Mouse (Mus musculus): ENCODE data around the gene Aff3.

Gene Aff3

DNA sequence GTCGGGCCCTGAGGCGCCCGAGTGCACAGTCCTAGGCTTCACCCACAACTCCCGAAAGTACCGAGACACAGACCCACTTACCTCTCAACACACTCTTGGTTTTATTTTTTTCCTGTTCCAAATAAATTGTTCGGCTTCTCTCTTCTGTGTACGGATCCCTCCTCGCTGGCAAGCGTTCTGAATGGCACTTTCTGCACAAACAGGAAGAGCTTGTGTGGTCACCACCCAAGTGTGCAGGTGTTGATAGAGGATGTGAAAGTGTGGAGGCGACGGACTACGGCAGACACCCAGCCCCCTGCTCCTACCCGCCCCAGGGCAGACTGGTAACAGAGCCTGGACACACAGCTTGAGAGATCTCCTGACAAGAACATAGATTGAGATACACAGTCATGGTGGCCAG is at the start of gene Aff3:
Gene Aff3 (minus strand): TSS at position 179 of the 400 bp plus-strand sequence.
- DNase-seq (ENCODE audit: low read depth, low spot score): peak; percentile 31

DNA sequence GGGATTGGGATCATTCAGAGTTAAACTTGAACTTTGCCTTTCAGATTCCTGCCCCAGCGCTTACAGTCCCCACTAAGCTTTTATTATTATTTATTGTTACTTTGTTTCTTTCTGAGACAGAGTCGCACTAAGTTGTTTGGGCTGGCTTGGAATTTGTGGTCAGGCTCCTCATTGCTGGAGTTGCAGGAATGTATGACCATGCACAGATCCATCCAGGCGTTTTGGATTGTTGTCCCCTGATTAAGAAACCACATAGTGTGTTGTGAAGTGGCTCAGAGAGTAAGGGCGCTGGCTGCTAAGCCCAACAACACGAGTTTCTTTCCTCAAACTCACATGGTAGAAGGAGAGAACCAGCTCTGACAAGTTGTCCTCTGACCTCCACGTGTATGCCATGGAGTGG is 35.9 kb upstream of the Aff3 start:
- DNase-seq (ENCODE audit: low read depth, low spot score): no peak

DNA sequence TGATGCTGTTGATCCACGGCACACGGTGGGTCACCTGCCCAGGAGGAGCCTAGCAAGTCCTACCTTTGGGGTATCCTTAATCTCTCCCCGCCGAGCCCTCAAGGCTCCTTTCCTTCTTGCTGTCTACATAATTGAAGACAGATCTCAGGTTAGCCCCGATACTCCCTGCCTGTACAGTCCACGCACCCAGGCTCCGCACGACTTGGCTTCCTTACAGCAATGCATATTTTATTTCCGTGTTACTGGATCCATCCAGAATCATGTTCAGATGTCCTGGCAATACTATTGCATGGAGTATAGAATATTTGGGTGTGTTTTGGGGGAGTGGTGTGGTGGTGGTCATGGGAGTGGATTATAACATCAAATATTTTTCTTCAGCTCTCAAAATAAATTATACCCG is 34.5 kb upstream of the Aff3 start:
- no peak for DNase-seq (ENCODE audit: low read depth, low spot score)

DNA sequence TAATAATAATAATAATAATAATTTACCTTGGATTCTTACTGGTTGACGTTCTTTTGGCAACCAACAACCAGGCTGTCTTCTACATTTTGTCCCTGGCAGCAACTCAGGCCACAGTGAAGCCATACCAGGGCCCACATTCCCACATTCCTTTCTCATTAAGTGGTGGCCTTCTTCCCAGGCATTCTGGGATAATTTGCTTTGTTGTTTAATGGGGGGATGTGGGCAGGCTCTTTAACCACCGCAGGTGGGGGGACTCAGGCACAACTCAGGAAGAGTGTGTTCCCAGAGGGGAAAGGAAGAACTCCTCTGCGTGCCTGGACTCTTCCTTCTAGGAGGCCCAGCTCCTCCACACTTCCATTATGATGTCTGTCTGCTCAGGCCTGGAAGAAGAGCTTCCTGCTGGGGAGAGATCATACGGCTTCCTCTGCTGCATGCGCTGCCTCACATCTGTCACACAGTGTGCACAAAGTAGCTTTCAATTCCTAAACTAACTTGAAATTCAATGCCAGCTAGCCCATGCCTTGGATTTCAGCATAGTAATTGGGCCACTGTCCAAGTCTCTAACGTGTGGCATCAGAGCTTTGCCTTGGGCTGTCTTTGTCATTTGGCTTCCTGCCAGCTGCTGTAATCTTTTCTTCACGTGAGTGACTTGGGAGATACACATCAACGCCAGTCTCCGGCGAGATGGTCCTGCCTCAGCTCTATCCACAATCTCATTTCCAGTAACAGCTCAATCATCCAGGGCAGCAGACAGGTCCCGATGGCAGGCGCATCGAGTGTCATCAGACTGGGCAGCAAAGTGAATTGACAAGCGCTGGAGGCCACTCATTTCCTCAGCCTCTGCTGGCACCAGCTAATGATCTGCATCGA is 31.3 kb upstream of the Aff3 start:
- no peak for DNase-seq (ENCODE audit: low read depth, low spot score)

DNA sequence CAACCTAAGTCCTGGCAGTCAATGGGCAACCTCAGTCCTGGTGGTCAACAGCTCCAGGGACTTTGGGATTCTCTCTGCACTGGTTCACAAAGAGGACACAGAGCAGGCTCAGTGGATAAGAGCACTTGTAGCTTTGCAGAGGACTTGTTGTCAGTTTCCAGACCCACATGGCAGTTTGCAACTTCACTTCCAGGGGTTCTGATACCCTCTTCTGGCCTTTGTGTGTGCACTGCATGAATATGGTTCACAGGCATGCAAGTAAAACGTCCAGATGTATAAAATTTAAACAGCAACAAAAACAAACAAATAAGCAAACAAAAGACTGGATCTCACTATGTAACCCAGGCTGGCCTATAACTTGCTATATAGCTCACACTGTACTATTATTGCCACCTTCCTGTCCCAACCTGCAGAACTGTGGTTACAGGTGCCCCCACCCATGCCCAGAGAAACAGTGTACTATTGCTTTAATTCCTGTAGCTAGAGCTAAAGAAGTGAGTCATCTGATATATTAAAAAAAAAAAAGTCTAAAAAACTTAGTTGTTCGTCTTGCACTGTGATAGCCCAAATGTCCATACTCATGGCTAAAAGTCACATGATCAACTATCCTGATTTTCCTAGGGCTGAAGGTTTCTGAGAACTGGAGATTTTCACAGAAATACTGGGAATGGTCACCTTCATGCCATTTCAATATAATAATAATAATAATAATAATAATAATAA is 30.5 kb upstream of the Aff3 start:
- no peak for DNase-seq (ENCODE audit: low read depth, low spot score)

DNA sequence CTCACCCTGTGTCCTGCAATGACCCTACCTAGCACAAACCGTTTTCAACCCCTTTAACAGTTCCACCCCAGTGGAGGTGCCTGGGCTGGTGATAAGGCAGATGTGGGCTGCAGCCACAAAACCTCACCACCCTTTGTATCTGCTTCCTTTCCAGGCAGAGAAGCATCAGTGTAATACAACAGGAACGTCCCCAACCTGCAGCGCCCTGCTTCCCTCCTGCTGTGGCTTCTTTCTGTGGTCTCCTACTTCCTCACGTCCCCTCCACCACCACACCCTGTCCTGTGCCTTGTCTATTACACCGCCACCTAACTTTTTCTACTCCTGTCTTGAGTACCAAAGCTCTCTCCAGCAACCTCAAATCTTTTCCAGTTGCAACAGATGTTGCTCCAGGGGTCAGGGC is 29.4 kb upstream of the Aff3 start:
- DNase-seq (ENCODE audit: low read depth, low spot score): peak; percentile 3

DNA sequence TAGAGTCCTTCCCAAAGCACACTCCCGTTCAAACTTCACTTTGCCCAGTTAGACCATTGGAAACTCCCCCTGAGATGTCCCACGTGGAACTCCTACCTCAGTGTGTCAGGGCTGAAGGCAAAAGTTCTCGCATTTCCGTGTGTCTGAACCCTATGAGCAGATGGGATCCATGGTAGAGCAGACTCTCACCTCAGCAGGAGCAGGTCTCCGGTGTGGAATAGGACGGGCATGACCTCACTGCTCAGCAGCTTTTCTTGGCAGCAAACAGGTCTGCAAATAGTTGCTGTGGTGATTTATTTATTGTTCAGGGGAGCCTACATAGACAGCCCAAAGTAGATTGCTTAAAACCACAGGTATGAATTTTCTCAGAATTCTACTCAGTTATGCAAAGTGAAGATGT is 25.7 kb upstream of the Aff3 start:
- DNase-seq (ENCODE audit: low read depth, low spot score): no peak

DNA sequence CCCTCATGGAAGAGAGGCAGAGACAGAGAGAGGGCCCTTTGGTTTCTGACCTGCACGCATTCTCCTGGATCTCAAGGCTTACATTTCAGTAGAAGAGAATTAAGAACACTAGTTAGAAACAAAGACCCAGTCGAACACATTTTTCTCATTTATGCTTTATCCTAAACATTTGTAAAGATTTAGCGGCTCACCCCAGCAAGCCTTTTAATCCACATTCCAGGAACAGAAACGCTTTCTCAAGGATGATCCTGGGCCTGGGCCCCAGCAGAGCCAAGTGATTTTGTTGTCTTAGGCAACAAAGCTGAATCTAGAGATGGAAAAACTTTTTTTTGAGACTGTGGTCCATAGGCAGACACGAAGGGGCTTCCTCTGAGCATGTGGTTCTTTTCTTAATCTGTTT is 23.5 kb upstream of the Aff3 start:
- DNase-seq (ENCODE audit: low read depth, low spot score): no peak

DNA sequence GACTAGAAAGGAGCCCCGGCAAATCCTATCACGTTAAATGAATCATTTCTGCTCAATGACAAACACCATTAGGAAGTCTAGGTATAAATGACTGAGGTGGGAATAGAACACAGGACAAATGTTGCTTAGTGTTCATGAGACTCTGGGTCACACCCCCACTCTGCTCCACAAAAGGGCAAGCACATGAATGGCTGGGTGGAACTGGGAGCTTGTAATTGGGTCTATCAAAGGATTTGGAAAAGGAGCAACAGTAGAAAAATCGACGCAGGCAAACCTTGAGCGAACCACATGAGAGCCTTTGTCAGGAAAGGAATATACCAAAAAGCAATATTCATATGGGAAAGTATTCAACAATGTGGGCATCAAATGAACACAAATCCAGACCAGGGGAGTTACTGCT is 21.0 kb upstream of the Aff3 start:
- DNase-seq (ENCODE audit: low read depth, low spot score): no peak

DNA sequence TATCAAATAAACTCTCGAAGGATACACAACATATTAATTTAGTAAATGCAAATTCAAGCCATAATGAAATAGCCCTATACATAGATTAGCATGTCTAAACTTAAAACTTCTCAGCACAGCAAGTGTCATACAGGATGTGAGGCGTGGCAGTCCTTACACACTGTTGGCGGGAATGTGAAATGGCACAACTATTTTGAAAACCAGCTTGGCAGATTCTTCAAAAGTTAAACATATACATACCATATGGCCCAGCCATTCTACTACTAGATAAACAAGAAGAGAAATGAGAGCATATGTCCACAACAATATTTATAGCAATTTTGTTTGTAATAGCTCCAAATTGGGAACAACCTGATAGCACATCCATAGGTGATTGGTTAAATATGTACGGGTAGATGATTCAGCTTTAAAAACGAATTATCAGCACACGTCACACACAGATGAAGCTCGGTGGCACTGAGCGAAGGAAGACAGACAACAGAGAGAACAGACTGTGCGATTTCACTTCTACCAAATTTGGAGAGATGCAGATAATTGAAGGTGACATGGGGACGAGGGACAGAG is 18.5 kb upstream of the Aff3 start:
- no peak for DNase-seq (ENCODE audit: low read depth, low spot score)

DNA sequence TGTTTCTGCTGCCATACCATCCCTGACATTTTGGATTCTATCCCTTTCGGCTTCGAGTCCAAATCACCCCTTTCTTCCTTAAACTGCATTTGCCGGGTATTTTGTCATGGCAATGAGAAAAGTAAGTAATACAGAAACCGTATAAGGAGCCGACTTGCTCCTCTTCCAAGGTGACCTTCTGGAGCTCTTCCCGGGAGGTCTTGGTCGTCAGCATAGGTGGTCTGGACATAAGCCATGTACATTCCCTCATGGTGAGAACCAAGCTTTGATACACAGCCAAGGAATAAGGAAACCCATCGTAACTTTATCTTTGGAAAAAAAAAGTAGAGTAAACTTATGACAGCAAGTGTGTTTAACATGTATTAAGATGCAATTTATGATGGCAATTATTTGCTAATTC is 15.1 kb upstream of the Aff3 start:
- no peak for DNase-seq (ENCODE audit: low read depth, low spot score)

DNA sequence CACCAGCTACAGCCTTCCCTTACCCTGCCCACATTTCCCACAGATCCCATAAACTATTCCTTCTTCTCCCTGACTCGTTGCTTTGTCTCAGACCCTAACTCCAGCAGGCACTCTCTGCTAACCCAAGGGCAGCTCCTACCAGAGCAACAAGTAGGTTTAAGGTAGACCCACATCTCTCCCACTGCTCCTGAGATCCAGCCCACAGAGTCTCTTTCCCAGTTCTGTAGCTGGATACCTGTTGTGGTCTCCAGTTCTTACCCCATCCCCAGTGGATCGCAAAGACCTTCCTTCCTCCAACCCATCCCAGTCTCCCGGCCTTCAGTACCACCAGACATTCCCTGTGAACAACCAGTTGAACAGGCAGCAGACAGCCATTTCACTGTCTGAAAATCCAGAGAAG is 7.0 kb upstream of the Aff3 start:
- no peak for DNase-seq (ENCODE audit: low read depth, low spot score)

DNA sequence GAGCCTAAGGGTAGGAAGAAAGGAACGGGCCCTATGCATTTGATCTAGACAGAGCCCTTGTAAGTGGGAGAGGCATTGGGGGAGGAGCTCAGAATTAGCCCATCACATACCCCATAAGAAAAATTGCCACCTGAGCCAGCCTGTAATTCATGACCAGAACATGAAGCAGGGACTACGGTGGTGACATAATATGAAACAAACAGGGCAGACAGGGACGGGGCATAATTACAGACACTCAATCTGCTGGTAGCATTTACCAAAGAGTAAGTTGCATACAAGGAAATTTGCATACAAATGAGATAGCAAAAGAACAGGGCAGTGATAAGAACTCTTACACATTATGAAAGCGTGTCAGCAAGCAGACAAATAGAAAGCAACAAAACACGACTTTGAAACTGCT is 6.3 kb upstream of the Aff3 start:
- DNase-seq (ENCODE audit: low read depth, low spot score): no peak

DNA sequence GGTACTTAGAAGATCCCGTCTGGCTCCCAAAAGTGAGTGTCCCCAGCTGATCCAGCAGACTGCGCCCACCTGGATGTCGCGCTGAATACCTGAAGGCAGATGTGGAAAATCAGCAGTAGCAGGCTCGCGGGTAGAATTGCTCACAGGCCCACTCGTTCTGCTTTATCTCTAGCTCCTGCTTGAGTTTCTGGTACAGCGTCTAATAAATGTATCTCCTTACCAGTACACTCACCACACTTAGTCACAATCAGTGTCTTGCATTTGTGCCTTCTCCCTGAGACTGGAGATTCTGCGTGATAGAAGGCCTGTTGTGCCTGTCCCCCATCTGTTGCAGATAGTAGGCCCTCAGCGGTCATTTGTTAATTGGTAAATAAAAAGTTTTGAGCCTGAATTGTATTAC is 3.6 kb upstream of the Aff3 start:
- DNase-seq (ENCODE audit: low read depth, low spot score): no peak

DNA sequence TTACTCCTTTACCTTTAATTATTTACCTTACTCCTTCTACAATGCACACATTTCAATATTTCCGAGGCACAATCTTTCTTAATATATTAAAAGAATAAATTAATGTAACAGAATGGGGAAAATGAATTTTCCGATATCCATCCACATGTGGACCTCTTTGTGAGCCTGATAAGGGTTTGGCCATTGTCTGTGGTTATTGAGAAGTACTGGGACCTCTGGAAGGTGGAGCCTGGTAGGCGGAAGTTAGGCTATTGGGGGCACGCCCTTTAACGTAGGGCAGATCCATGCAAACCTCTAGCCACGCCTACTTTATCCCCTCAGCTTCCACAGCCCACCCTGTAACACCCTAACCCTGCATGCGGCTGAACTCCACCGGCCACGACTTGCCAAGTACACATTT is 3.1 kb upstream of the Aff3 start:
- DNase-seq (ENCODE audit: low read depth, low spot score): no peak

DNA sequence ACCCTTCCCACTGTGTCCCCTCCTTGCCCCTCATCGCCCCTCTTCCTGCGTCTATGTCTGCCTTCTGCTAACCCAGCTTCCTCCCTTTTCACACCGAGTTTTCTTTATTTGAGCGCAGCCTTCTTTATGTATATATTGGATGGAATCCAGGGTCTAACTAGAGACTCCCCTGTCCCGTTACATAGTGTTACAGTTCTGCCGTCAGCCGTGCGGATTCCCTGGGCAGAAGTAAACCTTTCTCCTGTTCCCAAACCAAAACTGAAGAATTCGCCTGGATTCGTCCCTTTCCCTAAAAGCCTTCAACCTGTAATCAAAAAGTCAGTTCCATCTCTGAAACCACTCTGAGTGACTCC is 2.0 kb upstream of the Aff3 start:
- DNase-seq (ENCODE audit: low read depth, low spot score): no peak

DNA sequence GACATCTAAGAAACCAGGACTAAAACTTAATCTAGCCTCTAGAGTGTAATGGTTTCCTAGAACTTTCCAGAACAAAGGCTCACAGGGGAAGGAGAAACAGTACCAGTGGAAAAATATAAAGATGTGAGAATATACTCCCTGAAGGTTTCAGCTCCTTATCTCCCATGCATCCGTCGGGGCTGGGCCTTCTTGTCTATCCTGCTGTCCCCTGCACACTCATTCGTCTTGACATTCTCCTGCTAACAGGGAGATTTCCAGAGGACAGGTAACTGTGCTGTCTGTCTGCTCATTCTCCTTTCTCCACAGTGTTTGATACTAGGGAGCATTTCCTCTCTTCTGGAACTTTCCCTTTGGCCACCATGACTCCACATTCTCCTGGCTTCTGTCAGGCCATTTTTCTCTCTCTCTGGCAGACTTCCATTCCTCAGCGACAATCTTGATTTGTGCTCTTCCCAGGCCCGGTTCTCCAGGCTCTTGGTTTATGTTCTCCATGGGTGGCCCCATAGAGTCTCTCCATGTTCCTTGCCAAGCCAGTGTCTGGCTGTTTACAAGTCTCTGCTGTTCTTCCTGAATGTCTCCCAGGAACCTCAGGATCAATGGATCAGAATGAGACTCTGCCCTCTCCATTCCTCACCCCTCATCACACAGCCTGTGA is 1.5 kb upstream of the Aff3 start:
- no peak for DNase-seq (ENCODE audit: low read depth, low spot score)

DNA sequence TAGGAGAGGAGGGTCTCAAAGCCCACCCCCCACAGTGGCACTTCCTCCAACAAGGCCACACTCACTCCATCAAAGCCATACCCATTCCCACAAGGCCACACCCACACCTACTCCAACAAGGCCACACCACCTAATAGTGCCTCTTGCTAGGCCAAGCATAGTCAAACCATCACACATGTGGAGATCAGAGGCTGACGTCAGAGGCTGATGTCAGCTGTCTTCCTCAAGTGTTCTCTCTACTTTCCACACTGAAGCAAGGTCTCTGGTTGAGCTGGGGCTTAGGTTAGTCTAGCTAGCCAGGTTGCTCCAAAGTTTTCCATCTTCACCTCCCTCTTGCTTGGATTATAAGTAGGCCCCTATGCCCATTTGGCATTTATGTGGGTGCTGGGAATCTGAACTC is 856 bp upstream of the Aff3 start:
- no peak for DNase-seq (ENCODE audit: low read depth, low spot score)

DNA sequence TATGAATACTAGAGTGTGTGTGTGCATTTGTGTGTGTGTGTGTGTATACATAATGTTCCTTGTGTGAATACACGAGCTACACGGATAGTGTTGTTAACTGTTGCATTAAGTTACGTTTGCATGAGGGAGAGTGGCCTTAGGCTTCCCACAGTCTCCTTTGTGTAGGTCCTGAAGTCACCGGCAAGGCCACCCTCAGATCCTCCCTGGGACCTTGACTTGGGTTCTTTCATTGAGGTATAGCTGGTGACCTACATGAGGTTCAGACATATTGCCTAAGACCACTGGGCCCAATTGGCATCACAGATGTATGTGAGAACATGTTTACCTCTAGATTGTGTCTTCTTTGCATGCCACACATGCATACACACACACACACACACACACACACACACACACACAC is 494 bp downstream of the Aff3 start:
- DNase-seq (ENCODE audit: low read depth, low spot score): no peak

DNA sequence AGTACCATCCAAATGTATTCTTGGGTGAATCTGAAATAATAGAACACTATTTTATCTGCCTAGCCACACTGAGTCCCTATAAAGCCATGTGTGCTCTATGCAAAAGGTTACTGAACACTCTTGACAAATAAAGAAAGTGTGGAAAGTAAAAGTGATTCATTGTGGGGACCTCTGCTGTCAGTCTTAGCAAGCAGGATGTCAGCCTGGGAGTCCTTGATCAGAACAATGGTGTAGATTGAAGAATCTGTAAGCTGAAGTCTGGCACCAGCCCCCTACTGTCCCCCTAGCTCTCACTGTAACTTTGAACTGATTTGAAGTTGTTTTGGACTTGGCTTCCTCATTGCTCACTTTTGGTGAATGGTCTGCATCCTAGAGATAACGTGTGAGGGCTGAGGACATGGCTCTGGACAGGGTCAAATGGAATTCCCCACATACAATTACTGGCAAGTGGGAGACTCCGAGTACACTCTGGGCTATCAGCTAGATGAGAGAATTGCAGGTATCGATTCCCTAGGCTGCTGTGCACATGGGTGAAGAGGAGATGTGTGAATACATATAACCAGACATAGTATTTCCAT is 2.0 kb downstream of the Aff3 start:
- no peak for DNase-seq (ENCODE audit: low read depth, low spot score)

DNA sequence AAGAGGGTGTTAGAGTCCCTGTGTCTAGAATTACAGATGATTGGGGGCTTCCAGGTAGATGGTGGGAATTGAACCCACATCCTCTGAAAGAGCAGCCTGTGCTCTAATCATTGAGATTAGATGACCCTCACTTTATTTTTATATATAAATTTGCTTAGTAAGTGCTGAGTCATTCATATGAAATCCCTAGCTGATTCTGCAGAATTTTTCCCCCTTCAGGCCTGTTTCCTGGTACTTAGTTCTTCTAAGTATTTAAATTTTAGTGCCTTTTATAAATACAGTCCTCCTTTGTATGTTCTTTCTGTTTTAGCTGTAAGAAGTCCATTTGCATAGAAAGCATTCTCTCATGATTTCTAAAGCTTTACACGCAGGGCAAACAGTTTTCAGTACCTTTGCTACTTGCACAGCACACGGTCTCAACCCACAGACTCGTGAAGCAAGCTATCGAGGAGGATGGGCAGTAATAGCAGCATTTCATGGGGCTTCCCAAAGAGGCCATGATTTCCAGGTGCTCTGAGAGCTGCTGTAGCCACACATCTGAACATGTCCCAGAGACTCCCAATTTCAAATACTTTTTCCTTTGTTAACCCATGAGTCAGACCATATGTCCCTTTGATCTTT is 5.7 kb downstream of the Aff3 start:
- no peak for DNase-seq (ENCODE audit: low read depth, low spot score)

DNA sequence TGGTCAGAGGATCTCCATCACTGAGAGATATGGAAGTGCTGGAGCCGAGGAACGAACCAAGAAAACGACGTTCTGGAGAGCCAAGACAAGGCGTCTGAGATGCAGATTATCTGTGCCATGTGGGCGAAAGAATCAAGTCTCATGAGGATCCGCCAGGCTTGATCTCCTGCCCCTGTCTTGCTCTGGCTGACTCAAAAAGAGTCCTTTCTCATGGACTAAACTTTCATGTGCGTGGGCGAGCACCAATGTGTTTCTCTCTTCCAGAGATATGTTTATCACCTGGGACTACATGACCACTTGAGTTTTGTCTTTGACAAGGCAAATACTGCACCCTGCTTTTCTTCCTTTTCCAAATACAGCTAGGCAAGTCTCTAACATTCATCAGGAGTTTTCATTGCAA is 6.4 kb downstream of the Aff3 start:
- DNase-seq (ENCODE audit: low read depth, low spot score): no peak
